Mouse (Mus musculus) gastrocnemius, postnatal 36 days (tissue): ENCODE data around the gene Naglu. TPM values are rescaled to one million over a fixed set of nuclear protein-coding genes. Genes with fewer than 3 reads are reported as not detected.

ENCODE experiments used
- DNase-seq, 2 experiments: peaks; one replicate each; pipeline ENCODE4 v3.0.0; 2022
- intact Hi-C: fragments of 180-260 bp; cut with DNase I; formaldehyde crosslinking; loops from one replicate; pipeline ENCODE4 v1.15.1; 2025
- total RNA-seq, 2 experiments: library from RNA; stranded (reverse); gene quantifications; 2 replicates each; pipeline ENCODE4 v1.2.3; 2021

The Naglu gene
- total RNA-seq, 2 experiments from 2014 or later = 3.2 to 3.5 TPM

DNA sequence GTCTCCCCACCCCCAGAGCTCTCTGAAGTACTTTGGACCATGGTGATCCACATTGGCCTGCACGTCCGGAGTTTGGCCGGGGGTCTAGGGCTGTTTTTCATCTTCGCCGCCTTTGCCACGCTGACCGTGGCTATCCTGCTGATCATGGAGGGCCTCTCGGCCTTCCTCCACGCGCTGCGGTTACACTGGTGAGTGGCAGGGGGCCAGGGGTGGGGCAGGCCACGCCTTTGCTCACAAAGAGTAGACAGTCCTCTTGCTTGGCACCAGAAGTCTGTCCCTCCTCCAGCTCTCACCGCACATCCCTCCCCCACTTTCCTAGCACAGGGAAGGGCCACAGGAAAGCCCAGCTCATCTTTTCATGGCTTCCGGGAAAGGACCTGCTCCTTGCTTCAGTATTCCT lies 14.4 kb upstream of the Naglu start:
- no peak for DNase-seq
- intact Hi-C loops = no loop called here

DNA sequence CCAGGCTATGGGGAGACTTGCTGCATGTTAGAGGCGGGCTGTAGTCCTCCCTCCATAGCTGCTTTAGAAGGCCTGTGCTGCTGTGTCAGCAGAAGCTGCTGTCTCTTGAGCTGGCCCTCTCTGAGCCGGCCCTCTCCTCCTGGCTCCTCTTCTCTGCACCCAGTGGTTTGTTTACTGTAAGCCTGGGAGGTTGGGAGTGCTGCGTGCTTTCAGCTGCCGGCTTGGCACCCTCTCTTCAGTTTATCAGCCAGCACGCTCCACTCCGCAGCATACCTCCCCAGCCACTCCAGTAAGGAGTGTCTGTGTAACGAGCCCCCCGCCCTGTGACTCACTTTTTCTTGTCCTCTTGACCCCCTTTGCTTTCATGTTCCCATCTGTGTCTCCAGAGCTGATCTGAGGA lies 12.9 kb upstream of the Naglu start:
- peak; percentile 44 to 48 for DNase-seq
- intact Hi-C loops = loop anchor here (2.0 kb wide), 1 partner anchor 74 kb away; no protein-coding TSS in a partner anchor

DNA sequence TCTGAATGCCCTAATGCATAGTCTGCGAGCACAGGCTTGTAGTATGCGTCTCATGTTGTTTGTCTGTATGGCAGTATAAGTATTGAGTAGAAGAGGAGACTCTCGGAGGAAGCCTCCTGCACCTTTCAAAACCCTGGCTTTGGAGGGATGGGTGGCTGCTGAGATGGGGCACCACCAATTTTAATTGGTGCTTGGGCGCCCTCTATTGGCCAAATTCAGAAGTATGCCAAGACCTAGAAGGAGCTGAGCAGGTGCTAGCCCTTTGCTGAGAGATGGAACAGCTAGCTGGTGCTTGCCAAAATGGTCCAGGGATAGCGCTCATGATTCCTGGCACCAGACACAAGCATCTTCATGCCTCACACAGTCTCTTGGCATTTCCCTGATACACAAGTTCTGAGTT lies 12.0 kb upstream of the Naglu start:
- intact Hi-C loops = loop anchor here (2.0 kb wide), 1 partner anchor 75 kb away; no protein-coding TSS in a partner anchor
- peak; percentile 78 to 88 for DNase-seq

DNA sequence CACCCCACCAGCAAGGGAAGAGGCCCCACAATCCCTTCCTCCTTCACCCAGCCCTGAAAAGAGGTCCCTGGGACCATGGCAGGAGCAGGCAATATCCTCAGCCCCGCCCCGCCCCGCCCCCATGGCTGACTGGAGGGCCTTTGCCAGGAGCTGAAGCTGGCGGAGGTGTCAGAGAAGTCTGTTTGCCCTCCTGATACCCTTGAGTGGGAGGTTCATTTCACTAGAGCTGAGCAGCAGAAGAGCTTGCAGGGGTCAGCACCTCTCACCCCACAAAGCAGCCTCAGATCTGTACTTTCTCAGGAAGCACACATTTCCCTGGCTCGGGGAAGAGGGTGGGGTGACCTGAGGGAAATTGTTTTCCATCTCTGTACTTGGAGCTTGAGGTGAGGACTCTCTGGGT lies 11.1 kb upstream of the Naglu start:
- no peak for DNase-seq

DNA sequence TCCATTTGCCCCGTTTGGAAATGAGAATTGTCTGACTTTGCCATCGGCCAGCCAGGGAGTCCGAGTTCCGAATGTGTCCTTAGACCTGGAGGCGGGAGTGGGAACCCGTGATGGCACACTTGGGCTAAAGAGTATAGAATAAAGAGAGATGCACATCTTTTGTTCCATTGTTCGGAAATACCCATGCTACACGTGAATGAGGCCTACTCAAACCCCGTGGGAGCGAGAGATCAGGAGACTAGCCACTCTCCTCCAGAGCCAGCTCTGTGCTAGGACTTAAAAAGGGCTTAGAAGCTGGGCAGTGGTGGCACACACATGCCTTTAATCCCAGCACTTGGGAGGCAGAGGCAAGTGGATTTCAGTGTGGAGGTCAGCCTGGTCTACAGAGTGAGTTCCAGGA lies 10.3 kb upstream of the Naglu start:
- no peak for DNase-seq
- intact Hi-C loops = no loop called here

More for the DNA sequence above, 11.1 kb upstream of the Naglu start:
- intact Hi-C loops = no loop called here

DNA sequence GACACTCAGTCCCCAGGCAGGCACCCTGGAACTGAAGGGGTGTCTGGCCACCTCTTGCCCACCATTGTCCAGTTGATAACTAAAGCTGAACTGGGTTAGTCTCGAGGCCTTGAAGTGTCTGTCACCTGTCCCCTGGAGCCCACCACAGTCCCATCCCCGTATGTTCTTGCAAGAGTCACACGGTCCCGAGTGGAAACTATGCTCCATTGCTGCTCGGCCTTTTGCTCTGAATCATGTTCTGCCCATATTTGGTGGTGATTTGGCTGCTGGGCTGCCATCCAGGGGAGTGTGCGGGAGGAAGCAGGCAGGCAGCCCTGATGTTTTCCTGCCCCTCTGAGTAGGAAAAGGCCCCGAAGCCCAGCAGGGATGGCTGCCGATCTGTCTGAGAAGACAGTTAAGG lies 9.7 kb upstream of the Naglu start:
- intact Hi-C loops = loop anchor here (10.0 kb wide), 1 partner anchor 315 kb away; no protein-coding TSS in a partner anchor

DNA sequence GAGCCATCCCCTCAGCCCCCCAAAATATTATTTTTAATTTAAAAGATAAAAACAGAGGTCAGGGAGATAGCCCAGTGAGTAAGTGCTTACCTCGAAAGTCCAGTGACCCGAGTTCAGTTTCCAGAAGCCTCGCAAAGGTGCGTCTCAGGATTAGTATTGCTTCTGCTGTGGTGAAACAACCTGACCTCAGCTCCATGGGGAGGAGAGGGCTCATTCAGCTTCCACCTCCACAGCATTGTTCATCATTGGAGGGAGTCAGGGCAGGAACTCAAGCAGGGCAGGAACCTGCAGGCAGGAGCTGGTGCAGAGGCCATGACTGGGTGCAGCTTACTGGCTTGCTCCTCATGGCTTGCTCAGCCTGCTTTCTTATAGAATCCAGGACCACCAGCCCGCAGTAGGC lies 8.8 kb upstream of the Naglu start:
- DNase-seq = no peak
- intact Hi-C loops = loop anchor here (10.0 kb wide), 1 partner anchor 316 kb away; no protein-coding TSS in a partner anchor

More for the DNA sequence above, 9.7 kb upstream of the Naglu start:
- peak; percentile 61 to 73 for DNase-seq

DNA sequence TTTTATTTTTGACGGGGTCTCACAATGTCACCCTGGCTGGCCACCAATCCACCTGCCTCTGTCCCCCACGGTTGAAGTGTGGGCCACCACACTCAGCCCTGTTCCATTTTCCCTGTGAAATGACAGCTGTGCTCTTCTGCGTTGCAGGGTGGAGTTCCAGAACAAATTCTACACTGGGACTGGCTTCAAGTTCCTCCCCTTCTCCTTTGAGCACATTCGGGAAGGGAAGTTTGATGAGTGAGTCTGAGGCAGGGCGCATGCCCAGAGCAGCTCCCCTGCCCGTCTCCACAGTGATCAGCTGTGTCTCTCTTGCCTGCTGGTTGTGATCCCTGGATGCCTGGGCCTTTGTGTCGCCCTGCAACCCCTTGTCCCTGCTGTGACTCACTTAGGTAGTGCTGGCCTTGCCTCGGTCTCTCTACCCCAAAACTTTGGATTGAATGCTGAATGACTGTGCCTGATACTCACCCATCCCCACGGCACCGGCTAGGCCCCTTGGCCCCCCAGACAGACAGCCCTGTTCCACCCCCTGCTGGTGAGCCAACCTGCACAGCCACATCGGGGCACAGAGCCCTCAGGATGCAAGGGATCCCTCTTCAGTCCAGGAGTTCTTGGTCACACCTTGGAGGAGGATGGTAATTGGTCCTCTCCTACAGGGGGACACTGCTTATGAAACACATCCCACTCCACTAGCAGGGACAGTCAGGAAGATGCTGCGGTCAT lies 7.5 kb upstream of the Naglu start:
- DNase-seq = peak; percentile 49 to 61
- intact Hi-C loops = loop anchor here (10.0 kb wide), 1 partner anchor 318 kb away; no protein-coding TSS in a partner anchor

DNA sequence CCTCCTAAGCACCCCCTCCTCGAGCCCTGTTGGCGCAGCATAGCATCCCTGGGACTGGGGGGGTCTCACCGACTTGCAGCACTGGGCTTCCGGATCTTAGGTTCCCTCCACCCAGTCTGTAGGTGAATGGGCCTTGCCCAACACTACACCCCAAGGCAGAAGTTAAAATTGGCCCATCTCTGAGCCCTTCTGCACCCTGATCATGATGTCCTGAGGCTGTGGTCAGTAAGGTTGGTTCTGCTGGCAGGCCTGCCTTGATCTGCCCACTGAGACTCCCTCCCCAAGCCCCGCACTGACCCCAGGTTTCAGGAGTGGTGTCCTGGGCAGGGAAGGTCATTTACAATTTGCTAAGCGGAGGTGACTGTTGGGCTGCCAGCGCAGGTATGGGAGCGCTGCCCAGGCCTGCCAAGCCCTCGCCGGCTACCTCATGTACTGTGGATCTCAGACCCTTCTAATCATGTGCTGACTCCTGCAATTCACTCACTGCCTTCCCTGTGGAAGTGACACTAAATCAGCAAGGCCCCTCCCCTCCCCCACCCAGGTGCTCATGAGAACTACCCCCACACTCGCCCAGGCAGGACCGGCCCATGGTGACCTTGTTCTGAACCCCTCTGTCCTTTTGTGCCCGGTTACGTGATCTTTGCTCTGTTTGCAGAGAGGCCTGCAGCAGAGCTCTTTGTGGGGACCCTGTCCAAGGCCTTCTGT lies 6.7 kb upstream of the Naglu start:
- peak in 1 of 2 experiments; percentile 5 for DNase-seq

DNA sequence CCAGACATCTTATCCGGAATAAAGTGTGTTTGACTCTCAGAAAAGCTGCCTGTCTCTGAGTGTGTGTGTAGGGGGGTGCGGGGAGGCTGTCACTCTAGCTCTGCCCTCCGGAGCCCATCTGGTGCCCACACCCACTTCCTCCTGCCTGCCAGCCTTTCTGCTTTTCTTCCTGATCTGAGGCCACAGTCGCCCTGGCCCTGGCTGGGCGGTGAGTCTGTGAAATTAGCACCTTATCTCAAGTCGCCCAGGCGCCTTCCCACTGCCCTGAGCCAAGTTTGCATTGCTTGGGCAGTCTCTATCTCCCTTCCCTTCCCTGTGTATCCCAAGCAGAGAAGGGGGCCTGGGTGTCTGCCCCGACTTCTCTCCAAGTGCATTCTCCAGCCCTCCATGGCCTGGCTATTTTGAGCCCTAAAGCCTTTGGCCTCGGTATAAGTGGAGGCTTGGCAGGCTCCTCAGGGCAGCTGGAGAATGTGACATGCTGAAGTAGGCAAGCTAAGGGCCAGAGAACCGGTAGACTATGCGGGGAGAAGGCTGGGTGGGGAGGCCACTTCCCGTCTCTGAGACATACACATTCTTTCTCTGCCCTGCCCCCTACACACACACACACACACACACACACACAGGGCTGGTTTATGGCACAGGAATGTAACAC lies 6.0 kb upstream of the Naglu start:
- intact Hi-C loops = loop anchor here (10.0 kb wide), 1 partner anchor 319 kb away; no protein-coding TSS in a partner anchor
- peak; percentile 57 to 66 for DNase-seq

More for the DNA sequence above, 6.7 kb upstream of the Naglu start:
- intact Hi-C loops = loop anchor here (10.0 kb wide), 1 partner anchor 318 kb away; no protein-coding TSS in a partner anchor

DNA sequence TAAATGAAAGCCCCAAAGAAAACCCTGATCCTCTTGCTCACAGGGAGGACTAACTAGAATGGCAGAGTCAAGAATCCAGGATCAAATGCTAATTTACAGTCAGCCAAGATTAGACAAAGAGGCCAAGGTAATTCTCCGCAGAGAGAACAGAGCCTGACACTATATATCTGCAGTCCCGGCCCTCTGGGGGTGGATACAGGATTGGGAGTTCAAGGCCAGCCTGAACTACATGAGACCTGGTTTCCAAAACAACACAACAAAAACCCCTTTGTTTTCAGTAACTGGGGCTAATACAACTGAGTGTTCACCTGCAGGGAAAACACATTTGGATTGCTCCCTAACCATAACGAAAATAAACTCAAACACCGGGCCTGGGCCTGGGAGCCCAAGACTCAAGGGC lies 5.3 kb upstream of the Naglu start:
- DNase-seq = no peak
- intact Hi-C loops = loop anchor here (10.0 kb wide), 1 partner anchor 320 kb away; no protein-coding TSS in a partner anchor

DNA sequence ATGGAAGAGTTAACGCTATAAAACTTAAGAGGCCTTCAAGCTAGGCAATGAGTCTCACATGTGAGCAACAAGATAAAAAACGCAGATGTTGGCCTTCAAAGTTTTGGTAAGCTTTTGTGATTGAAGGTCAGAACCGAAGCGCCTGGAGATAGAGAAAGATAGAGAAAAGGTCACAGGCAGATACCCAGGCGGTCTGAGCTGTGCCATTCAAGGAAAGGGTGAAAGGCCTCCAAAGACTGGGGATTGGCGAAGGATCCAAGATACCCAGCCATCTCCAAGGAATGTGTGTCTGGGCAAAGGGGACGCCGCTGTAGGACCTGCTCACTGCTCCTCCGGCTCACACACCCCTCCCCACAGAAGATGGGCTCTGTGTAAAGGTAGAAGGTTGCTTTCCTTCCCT lies 4.8 kb upstream of the Naglu start:
- intact Hi-C loops = loop anchor here (10.0 kb wide), 1 partner anchor 320 kb away; no protein-coding TSS in a partner anchor
- DNase-seq = no peak

DNA sequence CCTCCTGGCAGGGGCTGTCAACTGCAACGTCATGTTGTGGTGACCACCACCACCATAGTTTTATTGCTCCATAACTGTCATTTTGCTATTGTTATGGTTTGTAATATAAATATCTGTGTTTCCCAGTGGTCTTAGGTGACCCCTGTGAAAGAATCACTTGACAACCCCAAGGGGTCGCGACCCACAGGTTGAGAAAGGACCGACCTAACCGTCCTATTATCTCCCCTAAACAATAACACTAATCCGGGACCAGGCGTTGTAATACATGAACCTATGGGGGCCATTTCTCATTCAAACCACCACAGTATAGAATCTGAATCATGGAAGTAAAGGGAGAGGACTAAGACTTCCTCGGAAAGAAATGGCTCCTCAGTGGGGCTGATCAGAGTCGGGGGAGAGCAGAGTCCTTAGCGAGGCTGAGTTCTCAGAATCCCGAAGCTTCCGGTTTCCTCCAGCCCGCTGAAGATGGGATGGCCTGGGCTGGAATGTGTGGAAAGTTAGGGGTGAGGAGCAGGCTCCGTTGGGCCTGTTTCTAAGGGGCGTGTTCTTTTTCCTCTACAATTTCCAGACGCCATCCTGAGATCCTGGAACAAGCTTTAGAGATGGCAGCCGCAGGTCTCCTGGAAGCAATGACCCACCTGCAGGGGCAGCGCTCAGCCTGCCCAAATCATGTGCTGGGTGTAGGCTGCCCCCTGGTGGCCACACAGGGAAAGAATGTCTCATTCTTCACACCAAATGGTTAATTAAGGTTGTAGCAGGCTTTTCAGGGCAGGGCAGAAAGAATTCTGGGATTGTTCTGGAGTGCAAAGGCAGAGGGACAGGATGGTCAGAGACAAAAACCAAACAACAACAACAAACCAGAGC lies 3.0 kb upstream of the Naglu start:
- peak; percentile 71 to 76 for DNase-seq
- intact Hi-C loops = loop anchor here (1.0 to 10.0 kb wide), 3 partner anchors 83 to 322 kb away; no protein-coding TSS in a partner anchor

DNA sequence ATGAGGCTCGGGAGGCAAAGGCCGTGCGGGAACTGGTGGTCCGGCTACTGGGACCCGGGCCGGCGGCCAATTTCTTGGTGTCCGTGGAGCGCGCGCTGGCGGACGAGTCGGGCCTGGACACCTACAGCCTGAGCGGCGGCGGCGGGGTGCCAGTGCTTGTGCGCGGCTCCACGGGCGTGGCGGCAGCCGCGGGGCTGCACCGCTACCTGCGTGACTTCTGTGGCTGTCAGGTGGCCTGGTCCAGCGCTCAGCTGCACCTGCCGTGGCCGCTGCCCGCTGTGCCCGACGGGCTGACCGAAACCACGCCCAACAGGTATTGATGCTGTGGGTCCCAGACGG lies 346 bp downstream of the Naglu start:
- DNase-seq = no peak
- intact Hi-C loops = no loop called here

DNA sequence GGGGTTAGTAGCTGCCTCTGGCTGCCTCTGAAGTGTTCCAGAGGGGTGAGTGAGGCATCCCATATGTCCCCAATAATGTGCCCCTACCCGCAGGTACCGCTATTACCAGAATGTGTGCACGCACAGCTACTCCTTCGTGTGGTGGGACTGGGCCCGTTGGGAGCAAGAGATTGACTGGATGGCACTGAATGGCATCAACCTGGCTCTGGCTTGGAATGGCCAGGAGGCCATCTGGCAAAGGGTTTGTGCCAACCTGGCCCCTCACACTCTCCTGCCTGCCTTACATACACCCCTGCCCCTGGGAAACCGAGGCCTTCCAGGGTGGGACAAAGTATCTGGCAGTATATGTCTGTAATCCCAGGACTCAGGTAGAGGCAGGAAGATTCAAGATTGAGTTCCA lies 1.2 kb downstream of the Naglu start:
- no peak for DNase-seq
- intact Hi-C loops = no loop called here

DNA sequence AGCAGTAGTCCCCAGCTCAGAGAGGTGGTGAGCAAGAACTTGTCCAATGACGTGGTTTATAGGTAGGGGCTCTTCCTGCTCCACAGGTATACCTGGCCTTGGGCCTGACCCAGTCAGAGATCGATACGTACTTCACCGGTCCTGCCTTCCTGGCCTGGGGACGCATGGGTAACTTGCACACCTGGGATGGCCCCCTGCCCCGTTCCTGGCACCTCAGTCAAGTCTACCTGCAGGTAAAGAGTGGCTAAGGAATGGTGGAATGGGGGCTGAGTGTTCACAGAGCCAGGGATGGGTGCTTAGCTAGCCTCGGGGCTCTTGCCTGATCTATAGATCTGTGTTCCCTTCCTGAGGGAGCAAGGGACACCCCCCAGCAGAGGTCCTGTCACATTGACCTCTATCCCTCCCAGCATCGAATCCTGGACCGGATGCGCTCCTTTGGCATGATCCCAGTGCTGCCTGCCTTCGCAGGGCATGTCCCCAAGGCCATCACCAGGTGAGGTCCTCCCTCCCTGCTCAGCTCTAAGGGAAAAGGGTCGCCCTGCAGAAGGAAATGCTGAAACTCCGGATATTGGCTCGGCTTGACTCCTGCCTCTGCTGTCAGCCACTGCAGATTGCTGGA lies 2.1 kb downstream of the Naglu start:
- DNase-seq = no peak
- intact Hi-C loops = no loop called here

DNA sequence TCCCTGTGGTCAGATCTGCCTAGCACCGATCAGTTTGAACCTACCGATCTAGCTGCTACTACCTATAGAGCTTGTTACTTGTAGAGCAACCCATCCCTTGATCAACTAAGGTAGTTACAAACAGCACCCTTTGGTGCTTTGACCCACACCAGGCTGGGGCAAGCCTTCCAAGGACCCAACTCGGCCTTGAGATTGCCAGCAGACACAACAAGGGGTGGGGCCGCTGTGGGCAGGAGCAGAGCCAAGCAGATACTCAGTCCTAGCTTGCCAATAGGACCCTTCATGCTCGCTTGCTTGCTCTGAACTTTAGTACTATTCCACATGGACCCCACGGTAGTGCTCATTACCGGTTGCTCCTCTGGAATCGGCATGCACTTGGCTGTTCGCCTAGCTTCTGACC lies 8.3 kb downstream of the Naglu start, which contains the start of gene Hsd17b1:
Hsd17b1 (plus strand) TSS at position 291 of the 400 bp plus-strand sequence.
- intact Hi-C loops = loop anchor here (5.0 kb wide), 1 partner anchor 321 kb away; the partner anchor contains the start of gene Kcnh4
- DNase-seq = no peak

DNA sequence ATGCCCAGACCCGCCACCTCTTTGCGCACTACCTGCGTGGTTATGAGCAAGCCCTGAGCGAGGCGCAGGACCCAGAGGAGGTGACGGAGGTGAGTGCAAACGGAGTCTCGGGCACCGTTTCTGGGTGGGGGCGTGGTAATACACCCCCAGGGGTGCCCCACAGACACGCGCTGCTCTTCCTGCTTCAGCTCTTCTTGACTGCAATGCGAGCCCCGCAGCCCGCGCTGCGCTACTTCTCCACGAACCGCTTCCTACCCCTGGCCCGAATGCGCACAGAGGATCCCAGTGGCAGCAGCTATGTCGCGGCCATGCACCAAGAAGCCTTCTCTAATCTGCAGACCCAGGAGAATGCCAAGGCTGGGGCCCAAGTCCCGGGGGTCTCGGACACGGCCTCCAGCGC lies 9.9 kb downstream of the Naglu start:
- no peak for DNase-seq
- intact Hi-C loops = loop anchor here (5.0 kb wide), 1 partner anchor 322 kb away; the partner anchor contains the start of gene Kcnh4

DNA sequence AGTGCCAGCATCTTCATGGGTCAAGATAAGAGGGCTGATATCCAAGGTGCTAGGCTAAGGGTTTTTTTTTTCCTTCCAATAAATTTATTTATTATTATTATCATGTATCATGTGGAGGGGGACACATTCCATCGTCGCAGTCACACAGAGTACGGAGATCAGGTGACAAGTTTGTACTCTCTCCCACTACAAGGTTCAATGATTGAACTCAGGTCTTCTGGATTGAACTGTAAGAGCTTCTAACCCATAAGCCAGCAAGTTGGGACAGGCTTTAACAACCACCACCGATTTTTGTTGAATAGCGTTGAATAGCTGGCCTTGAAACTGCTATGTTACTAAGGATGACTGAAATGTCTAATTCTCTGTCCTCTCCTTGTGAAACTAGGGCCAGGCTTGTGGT lies 10.6 kb downstream of the Naglu start:
- intact Hi-C loops = no loop called here
- DNase-seq = no peak
